Mouse (Mus musculus) megakaryocyte, adult 5-6 weeks (primary cell): ENCODE measurements around the gene Spred2. TPM values are rescaled to one million over a fixed set of nuclear protein-coding genes. Genes with fewer than 3 reads are reported as not detected.

Source experiments
- ATAC-seq: 2 replicates; pipeline ENCODE4 v1.8.0; 2016; ENCODE audit warnings: mild to moderate bottlenecking, inconsistent platforms; ENCODE audit not compliant: poor library complexity, severe bottlenecking
- total RNA-seq, 2 experiments: library from RNA; stranded (forward) in 1 of 2; stranded (reverse) in 1 of 2; fragments of 153-499, 151-499 nt in 1 of 2; fragments of 221-1000, 200-1000 nt in 1 of 2; gene quantifications; 2 replicates each; pipeline versions ENCODE4 v1.2.3 to v1.2.4; 2015 to 2017

Spred2 gene
- total RNA-seq, 2 experiments from 2014 or later: 2.3 to 7.0 TPM

DNA sequence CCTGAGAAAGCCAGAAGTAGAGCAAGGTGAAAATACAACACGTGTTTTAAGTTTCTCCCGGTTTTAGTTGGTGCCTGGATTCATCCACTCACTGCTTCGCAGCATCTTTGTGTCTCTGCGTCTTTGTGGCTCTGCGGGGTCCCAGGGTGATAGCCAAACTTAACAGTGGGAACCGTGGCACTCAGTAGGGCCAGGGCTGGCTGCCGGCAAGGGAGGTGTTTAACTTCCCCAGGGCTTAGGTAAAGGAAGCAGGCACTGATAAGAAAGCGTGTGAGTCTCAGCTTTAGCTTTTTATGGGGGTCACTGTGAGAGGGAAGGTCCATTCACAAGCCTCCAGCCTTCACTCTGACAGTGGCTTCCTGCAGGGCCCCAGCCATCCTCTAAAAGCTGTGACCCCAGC lies 28.8 kb downstream of the Spred2 start:
- ATAC-seq: no peak

DNA sequence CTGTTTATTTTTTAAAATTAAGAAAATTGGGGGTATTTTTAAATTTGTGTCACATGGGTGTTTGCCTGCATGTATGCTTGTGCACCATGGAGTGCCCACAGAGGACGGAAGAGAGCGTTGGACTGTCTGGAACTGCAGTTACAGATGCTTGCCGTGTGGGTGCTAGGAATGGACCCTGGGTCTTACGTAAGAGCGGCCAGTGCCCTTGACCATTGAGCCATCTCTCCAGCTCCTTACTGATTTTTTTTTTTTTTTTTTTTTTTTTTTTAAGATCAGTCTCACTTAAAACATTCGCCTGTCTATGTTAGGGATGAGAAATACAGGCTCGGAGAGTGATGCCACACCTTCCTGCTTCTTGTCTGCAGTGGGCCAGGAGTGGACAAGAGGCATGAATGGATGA lies 29.7 kb downstream of the Spred2 start:
- no peak for ATAC-seq

DNA sequence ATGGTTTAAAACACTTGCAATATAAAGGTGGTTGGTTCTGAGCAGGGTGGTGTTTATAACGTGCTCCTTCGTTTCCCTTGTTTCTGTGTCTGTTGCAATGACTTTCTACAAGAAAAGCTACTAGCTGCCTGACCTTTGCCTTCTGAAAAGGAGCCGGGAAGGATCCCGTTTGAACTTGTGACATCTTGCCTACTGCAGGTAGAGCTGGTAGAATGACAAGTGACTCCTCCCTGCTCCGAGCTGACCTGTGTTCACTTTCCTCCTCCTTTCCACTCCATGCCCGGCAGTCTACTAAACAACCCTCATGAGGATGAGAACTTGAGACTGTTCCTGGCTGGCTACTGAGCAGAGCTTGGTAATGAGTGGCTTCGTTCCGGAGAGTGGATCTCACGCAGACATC lies 30.9 kb downstream of the Spred2 start:
- no peak for ATAC-seq

DNA sequence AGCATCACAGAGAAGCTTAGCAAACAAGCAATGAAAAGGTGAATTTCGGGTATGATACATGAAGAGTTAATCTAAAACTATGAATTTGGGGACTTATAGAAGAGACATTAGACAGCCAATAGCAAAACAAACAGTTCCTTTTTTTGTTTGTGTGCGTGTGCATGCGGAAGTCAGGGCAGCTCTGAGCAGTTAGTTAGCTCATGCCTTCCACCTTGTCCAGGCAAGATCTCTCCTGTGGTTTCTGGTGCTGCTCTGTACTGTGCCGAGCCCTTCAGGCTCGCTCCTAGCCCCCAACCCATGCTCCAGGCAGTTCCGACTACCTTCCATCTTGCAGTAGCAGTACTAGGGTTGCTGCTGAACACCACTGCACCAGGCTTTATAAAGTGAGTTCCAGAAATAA lies 31.5 kb downstream of the Spred2 start:
- ATAC-seq: peak; percentile 87

GRCm38 (mm10) chr11:19959006-19959405 lies 34.8 kb downstream of the Spred2 start:
- ATAC-seq: no peak

GRCm38 (mm10) chr11:19959897-19960296 lies 35.7 kb downstream of the Spred2 start:
- no peak for ATAC-seq

DNA sequence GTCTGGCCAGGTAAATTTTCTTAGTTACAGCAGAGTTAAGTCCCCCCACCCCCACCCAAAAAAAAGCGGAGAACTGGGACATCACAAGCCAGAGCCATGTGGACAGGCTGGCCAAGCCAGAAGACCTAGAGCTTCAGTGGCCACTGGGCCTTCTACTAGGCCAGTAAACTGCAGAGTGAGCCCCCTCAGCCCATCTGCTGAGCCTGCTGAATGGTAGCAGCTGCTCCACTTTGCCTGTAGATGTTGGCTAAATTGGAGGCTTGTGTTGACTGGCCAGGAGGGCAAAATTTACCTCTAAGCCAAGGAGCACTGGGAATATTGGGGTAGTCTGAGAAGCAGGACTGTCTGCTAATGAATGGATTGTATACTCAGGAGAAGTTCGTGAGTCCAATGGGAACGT lies 36.4 kb downstream of the Spred2 start:
- ATAC-seq: no peak

DNA sequence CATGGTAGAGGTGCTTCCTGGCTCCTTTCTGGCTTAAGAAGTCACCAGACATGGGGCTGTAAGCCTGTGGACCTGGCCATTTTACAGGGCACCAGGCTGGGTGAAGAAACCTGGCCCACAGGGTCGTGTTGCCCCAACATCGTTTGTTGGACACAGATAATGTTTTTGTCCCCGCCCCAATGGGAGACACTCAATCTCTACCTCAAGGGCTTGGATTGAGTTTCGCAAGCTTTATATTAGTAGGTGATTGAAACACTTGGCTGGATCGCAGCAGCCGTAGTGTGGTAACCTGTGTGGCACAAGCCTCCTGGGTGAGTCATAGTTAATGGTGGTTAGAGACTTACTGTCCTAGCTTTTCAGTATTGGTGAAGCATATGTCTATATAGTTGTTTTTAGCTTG lies 36.9 kb downstream of the Spred2 start:
- ATAC-seq: no peak

DNA sequence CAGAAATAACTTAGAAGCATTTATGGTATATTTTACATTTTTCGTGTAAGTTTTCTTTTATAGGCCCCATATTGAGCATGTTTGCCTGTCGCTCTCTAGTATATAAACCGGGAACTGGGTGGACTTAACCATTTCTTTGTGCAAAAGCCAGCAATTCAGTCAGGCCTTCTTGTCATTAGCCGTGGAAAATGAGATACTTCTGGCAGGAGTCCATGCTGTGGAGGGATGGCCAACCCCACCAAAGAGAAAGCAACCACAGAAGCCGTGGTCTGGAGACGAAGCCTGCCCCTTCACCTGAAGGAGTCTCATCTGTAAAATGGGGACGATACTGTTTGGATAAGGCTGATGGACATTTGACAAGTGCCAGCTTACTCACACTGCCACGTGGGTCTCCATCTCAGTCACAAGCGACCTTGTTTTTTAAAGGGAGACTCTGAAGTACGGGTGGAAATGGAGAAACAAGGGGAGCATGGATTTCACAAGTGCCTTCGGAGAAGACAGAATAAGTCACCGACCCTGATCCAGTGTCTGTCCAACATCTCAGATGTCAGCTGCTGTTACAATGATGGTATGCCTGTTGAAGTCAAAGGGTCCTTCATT lies 37.7 kb downstream of the Spred2 start:
- no peak for ATAC-seq

- ATAC-seq: no peak
Measured at GRCm38 (mm10) chr11:19962796-19963195, 38.6 kb downstream of the Spred2 start.

DNA sequence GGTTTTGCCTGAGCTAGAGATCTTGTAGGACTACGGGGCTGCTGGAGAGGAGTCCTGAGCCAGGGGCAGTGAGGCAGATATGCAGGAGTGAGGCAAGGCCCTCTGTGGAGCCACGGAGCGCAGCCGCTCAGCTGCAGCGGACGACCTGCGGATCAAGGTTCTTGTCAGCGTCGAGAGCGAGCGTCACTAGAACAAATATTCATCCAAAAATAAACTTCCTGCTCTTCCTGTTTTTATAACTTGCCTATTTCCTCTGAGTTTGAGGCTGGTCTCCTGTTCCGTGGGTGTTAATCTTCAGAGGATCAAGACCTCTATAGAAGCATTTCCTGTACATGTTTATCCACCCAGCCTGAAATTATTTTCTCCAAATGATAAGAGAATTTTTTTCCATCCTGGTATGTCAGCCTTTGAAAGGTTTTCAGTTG lies 39.6 kb downstream of the Spred2 start:
- ATAC-seq: no peak

DNA sequence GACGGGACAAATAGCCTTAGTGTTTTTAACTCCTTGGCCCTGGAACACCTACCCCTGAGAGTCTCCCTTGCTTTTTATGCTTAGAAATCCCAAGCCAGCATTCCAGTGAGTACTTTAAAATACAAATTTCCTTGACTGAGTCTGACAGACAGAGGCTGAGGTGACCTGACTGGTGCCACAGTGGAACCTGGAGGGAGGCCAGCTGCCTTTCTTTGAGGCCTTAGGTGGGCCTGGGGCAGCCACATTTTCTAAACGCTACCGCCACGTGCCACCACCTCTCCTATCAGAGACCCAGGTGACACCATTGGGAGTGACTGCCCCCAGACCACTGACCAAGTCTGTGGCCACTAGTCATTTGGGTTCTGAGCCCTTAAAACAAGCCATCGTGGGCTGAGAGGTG lies 40.2 kb downstream of the Spred2 start:
- no peak for ATAC-seq

- ATAC-seq: 0 out of 2 replicates have a peak, but pooled peaks have one; percentile 14
Measured at GRCm38 (mm10) chr11:19965037-19965611, 40.9 kb downstream of the Spred2 start.

DNA sequence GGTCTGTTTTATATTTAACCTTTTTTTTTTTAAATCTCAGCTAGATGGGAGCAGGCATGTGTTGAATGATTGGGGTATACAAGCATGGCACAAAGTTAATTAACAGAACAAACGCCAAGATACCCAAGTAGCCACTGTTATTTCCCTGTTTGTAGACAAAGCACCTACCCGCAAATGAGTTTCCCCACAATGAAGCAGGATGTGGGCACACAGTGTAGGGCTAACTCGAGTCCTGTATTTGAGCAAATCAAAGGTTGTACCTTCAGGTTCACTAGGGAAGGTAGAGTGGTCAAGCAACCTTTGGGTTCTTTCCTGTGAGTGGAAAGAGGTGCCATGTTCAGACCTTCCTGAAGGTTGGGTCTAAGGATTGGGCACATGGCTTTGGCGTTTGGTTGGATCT lies 41.5 kb downstream of the Spred2 start:
- peak; percentile 66 for ATAC-seq

GRCm38 (mm10) chr11:19966294-19966693 lies 42.1 kb downstream of the Spred2 start:
- no peak for ATAC-seq

- ATAC-seq: no peak
Measured at GRCm38 (mm10) chr11:19969584-19969983, 45.4 kb downstream of the Spred2 start.

GRCm38 (mm10) chr11:19971954-19972750 lies 48.0 kb downstream of the Spred2 start:
- ATAC-seq: peak; percentile 78

GRCm38 (mm10) chr11:19973032-19973790 lies 49.0 kb downstream of the Spred2 start:
- no peak for ATAC-seq

DNA sequence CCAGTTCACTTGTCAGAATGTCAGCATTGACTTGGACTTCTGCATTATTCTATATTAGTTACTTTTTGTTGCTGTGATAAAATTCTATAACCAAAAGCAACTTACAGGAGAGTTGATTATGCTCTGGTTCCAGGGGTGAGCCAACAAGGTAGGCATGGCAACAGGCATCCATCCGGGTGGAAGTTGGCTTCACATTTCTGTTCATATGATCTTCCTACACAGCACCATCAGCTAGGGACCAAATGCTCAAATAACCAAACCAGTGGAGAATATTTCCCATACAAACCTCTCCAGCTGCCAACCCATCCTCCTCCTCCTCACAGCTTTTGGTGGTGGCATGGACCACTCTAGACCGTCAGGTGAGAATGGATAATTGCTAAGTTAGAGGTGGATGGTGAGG lies 51.9 kb downstream of the Spred2 start:
- no peak for ATAC-seq

- no peak for ATAC-seq
Measured at GRCm38 (mm10) chr11:19977687-19978086, 53.5 kb downstream of the Spred2 start.

GRCm38 (mm10) chr11:19979338-19979737 lies 55.2 kb downstream of the Spred2 start:
- ATAC-seq: peak; percentile 90
